Mouse (Mus musculus) kidney, embryonic 16.5 days (tissue): ENCODE results near the gene Gm20388. TPM values are rescaled to one million over a fixed set of nuclear protein-coding genes. Genes with fewer than 3 reads are reported as not detected.

ENCODE experiments used
- ATAC-seq: fragments of 200-750 bp; cut with Nextera tagmentation; 2 replicates; pipeline ENCODE4 v1.8.0; 2017; ENCODE audit warnings: moderate TSS enrichment; ENCODE audit not compliant: low FRiP score, low TSS enrichment
- H3K27ac ChIP-seq: fragments of 300-500 bp; sonication (generic); 2 replicates; pipeline ENCODE4 v1.5.1; 2014; ENCODE audit warnings: low read length
- H3K27me3 ChIP-seq: fragments of 300-500 bp; sonication (generic); 2 replicates; pipeline ENCODE4 v1.6.1; 2014; ENCODE audit warnings: low read length, control low read depth, mixed read lengths; ENCODE audit not compliant: insufficient read depth
- H3K36me3 ChIP-seq: fragments of 300-500 bp; sonication (generic); 2 replicates; pipeline ENCODE4 v1.6.1; 2014; ENCODE audit warnings: low read length, control low read depth, mixed read lengths; ENCODE audit not compliant: insufficient read depth
- H3K4me1 ChIP-seq: fragments of 300-500 bp; sonication (generic); 2 replicates; pipeline ENCODE4 v1.6.1; 2014; ENCODE audit warnings: low read length, control low read depth, mixed read lengths; ENCODE audit not compliant: insufficient read depth
- H3K4me2 ChIP-seq: fragments of 300-500 bp; sonication (generic); replicated peaks from 2 replicates; pipeline ENCODE4 v1.6.1; 2014; ENCODE audit warnings: low read depth, low read length
- H3K4me3 ChIP-seq: fragments of 300-500 bp; sonication (generic); 2 replicates; pipeline ENCODE4 v1.5.1; 2014; ENCODE audit warnings: mild to moderate bottlenecking, low read length
- H3K9ac ChIP-seq: fragments of 300-500 bp; sonication (generic); replicated peaks from 2 replicates; pipeline ENCODE4 v1.6.1; 2014; ENCODE audit warnings: low read length
- H3K9me3 ChIP-seq: fragments of 300-500 bp; sonication (generic); 2 replicates; pipeline ENCODE4 v1.6.1; 2016; ENCODE audit warnings: low read length, control low read depth
- WGBS: fragments of 180-500 bp; shearing (Covaris S2); extraction: QIAGEN DNeasy Blood & Tissue Kit; methylation state at CpG from one replicate; pipeline ENCODE4 v1.1.7; 2014; 5-methylcytosine and 5-hydroxymethylcytosine counted together
- polyA plus RNA-seq: library from polyadenylated mRNA; unstranded; fragments of >200 nt; fragmentation: Nextera tagmentation; extraction: Ambion mirVana; gene quantifications from 2 replicates; pipeline ENCODE4 v1.2.1, GENCODE M21; 2015

Gene Gm20388
- polyA plus RNA-seq, 1 experiment from 2014 or later: 7.7 TPM

DNA sequence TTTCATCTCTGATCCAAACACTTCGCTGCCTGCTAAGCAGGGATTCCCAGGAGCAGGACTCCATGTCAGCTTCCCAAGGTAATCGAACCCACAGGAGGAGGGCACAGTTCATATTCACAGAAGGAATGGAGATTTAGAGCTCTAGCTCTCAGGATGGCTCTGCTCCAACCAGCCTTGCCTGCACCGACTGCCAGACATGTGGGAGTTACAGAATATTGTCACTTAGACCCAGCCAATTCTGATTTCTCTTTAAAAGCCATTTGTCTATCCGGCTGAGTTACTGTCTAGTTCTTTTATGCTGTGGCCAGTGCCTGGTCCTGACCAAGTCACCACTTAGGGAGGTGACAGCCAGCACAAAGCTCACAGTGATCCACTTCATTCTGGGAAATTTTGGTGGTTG lies 4071.0 kb downstream of the Gm20388 start:
- Histone ChIP-seq H3K27ac (no peak overlapping the region), H3K4me3 (peak overlapping the region; percentile 82), H3K4me1 (peaks cover 20% of the 10 kb centered on the region), H3K9ac (peak overlapping the region; percentile 80; the same call in 1 of the 2 replicates), H3K36me3 (no peaks in the 10 kb centered on the region), H3K4me2 (peak overlapping the region; percentile 96), H3K9me3 (no peaks in the 10 kb centered on the region), H3K27me3 (no peaks in the 10 kb centered on the region)
- WGBS: 20% methylated on average over 4 of the region's 4 CpGs
- ATAC-seq: no peak

DNA sequence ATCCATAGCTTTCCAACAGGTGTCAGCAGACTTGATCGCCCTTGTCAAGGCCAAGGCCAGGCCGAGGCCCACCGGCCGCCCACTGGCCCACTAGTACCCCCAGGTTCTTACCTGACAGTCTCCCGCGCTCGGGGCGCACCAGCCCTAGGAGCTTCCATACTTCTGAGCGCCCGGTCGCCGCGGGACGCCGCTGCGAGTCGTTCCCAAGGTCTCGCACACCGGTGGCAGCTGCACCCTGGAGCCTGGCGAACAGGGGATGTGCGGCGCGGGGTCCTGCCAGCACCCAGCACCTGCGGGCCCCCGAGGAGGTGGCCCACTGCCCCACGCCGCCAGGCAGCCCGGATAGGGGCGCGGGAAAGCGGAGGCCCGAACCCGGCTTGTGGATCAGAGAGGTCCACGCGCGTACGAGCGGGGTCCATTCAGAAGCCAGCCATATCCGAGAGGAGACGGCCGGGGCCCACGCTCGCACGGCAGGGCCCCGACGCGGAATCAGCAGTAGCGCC lies 4071.7 kb downstream of the Gm20388 start:
- H3K27ac ChIP-seq: peak overlapping the region; percentile 93
- H3K4me3 ChIP-seq: peak overlapping the region; percentile 82
- H3K36me3 ChIP-seq: no peaks in the 10 kb centered on the region
- peak overlapping the region; percentile 96 for H3K4me2 ChIP-seq
- no peaks in the 10 kb centered on the region for H3K27me3 ChIP-seq
- peak; percentile 47 for ATAC-seq
- no peaks in the 10 kb centered on the region for H3K9me3 ChIP-seq
- H3K4me1 ChIP-seq: peaks cover 20% of the 10 kb centered on the region
- peak overlapping the region; percentile 80 for H3K9ac ChIP-seq
- WGBS: under 1% methylated on average over 47 of the region's 48 CpGs

DNA sequence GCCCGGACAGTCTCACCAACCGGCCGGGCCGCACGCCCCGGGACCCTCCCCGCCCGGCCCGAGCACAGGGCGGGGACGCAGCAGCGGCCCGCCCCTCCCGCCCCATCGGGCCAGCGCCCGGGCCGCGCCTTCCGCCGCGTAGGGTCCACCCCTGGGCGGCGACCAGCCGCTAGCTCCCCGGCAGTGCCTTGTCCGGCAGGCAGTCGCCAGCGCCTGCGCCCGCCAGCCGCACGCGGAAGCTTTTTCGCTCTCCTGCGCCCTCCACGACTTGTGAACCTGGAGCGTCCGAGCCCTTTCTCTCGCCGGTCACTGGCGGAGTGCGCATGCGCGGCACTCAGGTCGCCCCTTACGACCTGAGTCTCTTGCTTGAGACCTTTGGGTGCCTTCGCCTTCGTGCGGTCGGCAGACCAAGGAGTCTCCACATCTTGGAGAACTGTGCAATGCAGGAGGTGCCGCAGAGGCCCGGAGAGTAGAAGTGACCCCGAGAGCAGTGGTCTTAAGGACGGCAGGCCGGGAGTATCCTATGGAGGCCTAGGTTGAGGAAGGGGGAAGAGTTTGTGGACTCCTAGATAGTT lies 4072.3 kb downstream of the Gm20388 start, which contains the start of gene Abcb10:
Gene Abcb10 (minus strand): TSS at position 297 of the 575 bp plus-strand sequence.
- Histone ChIP-seq H3K9ac (peak within 1 kb of the TSS; percentile 80), H3K36me3 (no peaks in the 10 kb centered on the region), H3K4me1 (peaks cover 20% of the 10 kb centered on the region), H3K27ac (peak within 1 kb of the TSS; percentile 93), H3K27me3 (no peaks in the 10 kb centered on the region), H3K9me3 (no peaks in the 10 kb centered on the region), H3K4me3 (peak within 1 kb of the TSS; percentile 82), H3K4me2 (peak within 1 kb of the TSS; percentile 96)
- under 1% methylated on average over 31 of the region's 56 CpGs for WGBS
- peak; percentile 99 for ATAC-seq

DNA sequence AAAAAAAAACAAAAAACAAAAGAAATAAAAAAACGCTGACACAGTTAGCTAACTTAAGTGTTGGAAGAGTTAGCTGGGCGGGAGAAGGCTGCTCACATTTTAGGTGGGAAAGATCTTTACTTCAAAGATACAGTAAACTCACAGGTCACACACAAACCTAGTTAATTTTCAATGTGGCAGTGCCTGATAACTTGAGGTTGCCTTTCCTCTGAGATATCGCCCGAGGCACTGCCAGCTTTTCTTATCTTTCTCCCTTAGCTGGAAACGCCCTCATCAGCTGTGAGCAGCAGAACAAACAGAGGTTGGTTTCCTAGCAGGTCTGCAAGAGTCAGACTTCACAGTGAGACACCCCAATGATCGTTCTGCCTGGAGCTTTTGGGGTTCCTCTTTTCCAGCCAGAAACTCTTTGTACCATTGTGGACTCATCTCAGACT lies 4078.0 kb downstream of the Gm20388 start:
- ATAC-seq: no peak
- H3K27me3 ChIP-seq: no peaks in the 10 kb centered on the region
- H3K27ac ChIP-seq: no peak overlapping the region
- no peak overlapping the region for H3K9ac ChIP-seq
- WGBS: 68% methylated on average over 6 of the region's 6 CpGs
- peaks cover 5% of the 10 kb centered on the region; the same call in 1 of the 2 replicates for H3K36me3 ChIP-seq
- H3K4me3 ChIP-seq: no peak overlapping the region
- no peak overlapping the region for H3K4me2 ChIP-seq
- peaks cover under 1% of the 10 kb centered on the region; the same call in 1 of the 2 replicates for H3K4me1 ChIP-seq
- H3K9me3 ChIP-seq: no peaks in the 10 kb centered on the region

DNA sequence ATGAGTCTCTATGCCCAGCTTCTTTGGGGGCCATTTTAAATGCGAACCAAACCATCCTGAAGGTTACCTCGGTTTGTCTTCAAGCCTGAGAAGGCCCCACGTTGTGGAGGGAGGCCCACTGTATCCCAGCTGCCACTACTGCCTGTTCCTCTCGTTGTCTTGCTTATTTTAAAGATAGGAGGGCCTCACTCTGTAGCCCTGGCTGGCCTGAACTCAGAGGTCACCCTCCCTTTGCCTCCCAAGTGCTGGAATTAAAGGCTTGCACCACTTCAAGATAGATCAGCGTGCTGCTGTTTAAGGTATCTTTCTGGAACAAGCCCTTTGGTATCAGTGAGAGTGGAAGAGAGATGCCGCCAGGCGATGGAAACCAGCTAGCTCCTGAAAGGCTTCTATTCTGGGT lies 4078.5 kb downstream of the Gm20388 start:
- Histone ChIP-seq H3K9me3 (no peaks in the 10 kb centered on the region), H3K4me1 (no peaks in the 10 kb centered on the region), H3K4me3 (no peak overlapping the region), H3K27me3 (no peaks in the 10 kb centered on the region), H3K9ac (no peak overlapping the region), H3K36me3 (peaks cover 6% of the 10 kb centered on the region; the same call in 1 of the 2 replicates), H3K27ac (no peak overlapping the region), H3K4me2 (no peak overlapping the region)
- 73% methylated on average over 7 of the region's 7 CpGs for WGBS
- ATAC-seq: no peak

DNA sequence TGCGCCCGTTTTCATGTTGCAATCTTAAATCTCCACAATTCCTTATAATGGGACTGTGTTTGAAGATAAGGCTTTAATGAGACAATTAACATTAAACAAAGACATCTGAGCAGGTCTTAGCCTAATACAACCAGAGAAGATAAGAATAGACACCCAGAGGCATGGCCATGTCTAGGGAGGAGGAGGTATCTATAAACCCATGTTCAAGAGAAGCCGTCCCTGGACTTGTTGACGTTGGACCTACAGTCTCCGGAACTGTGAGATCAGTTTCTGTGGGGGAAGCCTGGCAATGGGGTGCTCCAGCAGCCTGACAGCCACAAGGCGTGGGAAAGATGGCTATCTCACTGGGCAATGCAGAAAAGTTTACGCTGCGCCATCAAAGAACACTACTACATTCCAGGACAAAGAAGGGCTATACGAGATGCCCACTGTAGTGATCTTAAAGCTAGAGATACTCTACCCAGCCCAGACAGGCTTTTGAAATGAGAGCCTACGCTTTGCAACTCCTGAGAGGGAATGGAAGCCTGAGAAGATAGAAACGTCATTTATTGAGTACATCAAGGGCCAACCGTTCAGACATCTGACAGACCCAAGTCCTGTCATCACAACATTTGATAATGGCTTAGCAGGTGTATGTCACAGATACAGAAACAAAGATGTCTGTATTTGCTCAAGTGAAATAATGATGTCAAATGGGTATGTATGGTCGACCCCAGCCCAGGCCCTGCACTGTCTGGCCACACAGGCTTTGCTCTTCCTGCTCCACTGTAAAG lies 4079.8 kb downstream of the Gm20388 start:
- no peaks in the 10 kb centered on the region for H3K9me3 ChIP-seq
- no peak overlapping the region for H3K4me2 ChIP-seq
- no peak for ATAC-seq
- 81% methylated on average over 13 of the region's 13 CpGs for WGBS
- H3K9ac ChIP-seq: no peak overlapping the region
- H3K27ac ChIP-seq: no peak overlapping the region
- no peaks in the 10 kb centered on the region for H3K27me3 ChIP-seq
- no peaks in the 10 kb centered on the region for H3K4me1 ChIP-seq
- peaks cover 6% of the 10 kb centered on the region; the same call in 1 of the 2 replicates for H3K36me3 ChIP-seq
- H3K4me3 ChIP-seq: no peak overlapping the region

DNA sequence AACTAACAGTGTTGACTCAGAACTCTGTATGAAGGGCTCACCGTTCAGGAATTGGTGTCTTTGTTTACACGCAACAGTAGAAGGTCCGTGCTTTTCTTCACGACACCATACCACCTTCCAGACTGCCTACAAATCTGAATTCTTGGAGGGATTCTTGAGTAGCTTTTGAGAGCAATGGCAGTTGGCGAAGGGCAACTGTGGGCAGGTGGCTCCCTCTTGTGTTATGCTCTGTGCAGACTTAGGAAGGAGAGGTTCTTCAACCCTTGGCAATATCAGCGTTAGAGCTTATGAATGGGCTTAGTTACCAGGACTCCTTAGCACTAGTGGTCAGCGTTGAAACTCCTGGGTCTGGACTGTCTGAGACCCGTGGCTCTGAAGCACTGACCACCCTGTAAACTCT lies 4081.9 kb downstream of the Gm20388 start:
- Histone ChIP-seq H3K36me3 (peaks cover 8% of the 10 kb centered on the region), H3K27ac (no peak overlapping the region), H3K9me3 (no peaks in the 10 kb centered on the region), H3K9ac (no peak overlapping the region), H3K4me3 (no peak overlapping the region), H3K4me1 (no peaks in the 10 kb centered on the region), H3K4me2 (no peak overlapping the region), H3K27me3 (no peaks in the 10 kb centered on the region)
- ATAC-seq: no peak
- WGBS: 90% methylated on average over 8 of the region's 8 CpGs

DNA sequence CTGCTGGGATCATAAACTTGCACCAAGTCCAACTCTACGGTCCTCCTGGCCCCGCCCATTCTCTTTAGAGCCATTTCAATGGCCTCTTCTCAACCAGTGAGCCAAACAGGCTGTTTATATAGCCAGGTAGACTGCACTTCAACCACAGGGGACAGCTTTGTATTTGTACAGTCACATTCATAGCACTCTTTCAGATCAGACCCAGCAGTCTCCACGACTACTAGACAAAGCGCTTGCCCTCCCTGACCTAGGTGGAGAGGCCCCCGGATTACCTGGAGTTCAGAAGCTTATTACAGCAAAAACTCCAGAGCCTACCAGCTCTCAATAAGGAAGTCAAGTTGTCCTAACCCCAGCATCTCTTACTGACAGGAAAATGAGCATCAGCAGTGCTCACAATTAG lies 4083.0 kb downstream of the Gm20388 start:
- Histone ChIP-seq H3K9ac (no peak overlapping the region), H3K9me3 (no peaks in the 10 kb centered on the region), H3K27ac (peak overlapping the region; percentile 40; the same call in 1 of the 2 replicates), H3K27me3 (no peaks in the 10 kb centered on the region), H3K4me3 (no peak overlapping the region), H3K36me3 (peaks cover 8% of the 10 kb centered on the region), H3K4me1 (no peaks in the 10 kb centered on the region), H3K4me2 (no peak overlapping the region)
- WGBS: 87% methylated on average over 5 of the region's 5 CpGs
- ATAC-seq: no peak

DNA sequence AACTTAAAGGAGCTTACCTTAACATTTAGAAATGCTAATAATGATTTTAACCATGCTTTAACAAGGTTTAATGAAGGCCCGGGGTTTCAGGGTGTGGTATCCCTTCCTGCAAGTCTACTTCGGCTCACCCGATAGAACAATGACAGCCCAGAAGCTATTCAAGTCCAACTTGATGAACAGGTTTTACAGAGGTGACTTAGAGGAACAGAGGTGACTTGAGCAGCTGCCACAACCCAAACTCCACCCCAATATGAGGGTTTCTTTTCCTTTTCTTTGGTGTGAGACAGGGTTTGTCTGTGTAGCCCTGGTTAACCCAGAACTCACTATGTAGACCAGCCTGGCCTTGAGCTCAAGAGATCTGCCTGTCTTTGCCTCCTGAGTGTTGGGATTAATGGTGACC lies 4083.4 kb downstream of the Gm20388 start:
- Histone ChIP-seq H3K4me1 (no peaks in the 10 kb centered on the region), H3K9me3 (no peaks in the 10 kb centered on the region), H3K36me3 (peaks cover 11% of the 10 kb centered on the region), H3K27me3 (no peaks in the 10 kb centered on the region), H3K4me3 (no peak overlapping the region), H3K4me2 (no peak overlapping the region), H3K9ac (no peak overlapping the region), H3K27ac (peak overlapping the region; percentile 40; the same call in 1 of the 2 replicates)
- WGBS: 78% methylated on average over 3 of the region's 3 CpGs
- no peak for ATAC-seq

DNA sequence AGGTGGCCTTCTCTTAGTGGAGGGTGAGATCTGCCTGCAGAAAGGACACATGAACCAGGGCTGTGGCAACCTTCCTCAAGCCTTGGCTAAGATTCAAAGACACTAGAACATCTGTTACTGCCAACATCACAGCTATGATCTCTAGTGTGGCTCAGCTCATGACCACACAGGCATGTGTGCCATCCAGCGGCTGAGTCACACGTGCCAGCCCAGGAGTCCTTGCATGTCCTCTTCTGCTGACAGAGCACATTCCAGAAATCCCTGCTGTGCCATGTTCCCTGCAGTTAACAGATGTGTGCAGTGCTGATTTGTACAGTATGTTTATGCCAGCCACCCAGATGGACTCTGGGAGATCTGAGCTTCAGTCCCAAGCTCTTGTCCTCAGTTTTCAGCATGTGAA lies 4088.9 kb downstream of the Gm20388 start:
- Histone ChIP-seq H3K4me1 (no peaks in the 10 kb centered on the region), H3K27ac (no peak overlapping the region), H3K9ac (no peak overlapping the region), H3K9me3 (no peaks in the 10 kb centered on the region), H3K4me3 (no peak overlapping the region), H3K4me2 (no peak overlapping the region), H3K27me3 (no peaks in the 10 kb centered on the region), H3K36me3 (peaks cover 32% of the 10 kb centered on the region)
- 79% methylated on average over 2 of the region's 2 CpGs for WGBS
- no peak for ATAC-seq
